Mouse (Mus musculus) lung, postnatal 36 days (tissue): Measurements from ENCODE around the gene Arntl.
A peak's percentile ranks its signal among the peaks of the same experiment; 100 is the strongest.

Experiments used
- DNase-seq: peaks from one replicate; pipeline ENCODE4 v3.0.0; 2022; ENCODE audit warnings: mixed read lengths

Gene Arntl

DNA sequence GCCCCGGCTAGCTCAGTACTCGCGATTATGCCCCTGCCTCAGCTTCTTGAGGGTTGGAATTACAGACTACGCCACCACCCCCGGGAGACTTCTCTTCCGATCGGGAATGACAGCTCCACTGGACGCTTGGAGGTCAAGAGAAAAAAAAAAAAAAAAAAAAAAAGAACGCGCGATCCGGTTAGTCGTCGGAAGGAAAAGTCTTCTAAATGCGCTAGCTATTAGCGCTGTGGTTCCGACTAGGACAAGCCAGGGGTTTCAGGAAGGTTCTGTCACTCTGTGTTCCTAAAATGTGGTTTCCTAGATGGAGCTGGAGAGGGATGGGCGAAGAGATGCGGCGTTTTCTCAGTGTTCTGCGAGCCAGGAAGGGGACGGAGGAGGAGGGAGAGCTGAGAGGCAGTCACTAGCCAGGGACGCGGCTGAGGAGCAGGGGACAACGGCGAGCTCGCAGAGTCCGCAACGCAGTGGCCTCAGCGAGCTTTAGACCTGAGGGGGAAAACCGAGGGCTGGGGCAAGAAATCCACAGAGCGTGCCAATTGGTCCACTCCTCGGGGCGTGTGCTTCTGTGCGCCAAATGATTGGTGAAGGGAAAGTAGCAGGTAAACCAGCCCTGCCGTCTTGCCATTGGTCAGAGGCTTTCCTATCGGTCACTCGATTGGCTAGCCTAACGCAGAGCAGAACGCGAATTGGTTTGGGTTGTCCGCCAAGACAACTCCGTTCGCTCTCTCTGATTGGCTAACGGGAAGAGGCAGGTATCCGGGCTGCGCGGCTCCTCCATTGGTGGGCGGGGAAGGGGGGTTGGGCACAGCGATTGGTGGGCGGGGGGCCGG lies at the start of gene Arntl:
Gene Arntl (plus strand): TSS at position 822 of the 827 bp plus-strand sequence.
- DNase-seq, result peak; percentile 98

GRCm38 (mm10) chr7:113161077-113161698 lies 46.1 kb upstream of the Arntl start:
- no peak for DNase-seq

- DNase-seq, result peak; percentile 66
Measured at GRCm38 (mm10) chr7:113164719-113165118, 42.5 kb upstream of the Arntl start.

DNA sequence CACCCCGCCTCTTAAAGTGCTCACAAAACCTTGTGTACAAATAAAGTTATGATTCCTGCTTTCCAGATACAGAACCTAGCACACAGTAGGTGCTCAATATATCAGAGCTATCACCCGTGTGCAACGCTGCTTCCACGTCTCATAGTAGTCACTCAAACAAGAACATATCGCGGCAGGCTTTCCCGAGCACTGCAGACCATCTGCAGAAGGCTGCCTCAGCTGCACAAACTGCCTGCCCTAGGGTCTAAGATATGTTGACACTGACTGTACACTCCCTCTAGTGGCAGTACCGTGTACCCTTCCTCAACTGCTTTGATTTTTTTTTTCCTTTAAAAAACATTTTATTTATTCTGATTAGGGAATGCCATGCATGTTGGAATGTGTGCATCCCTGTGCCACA lies 40.2 kb upstream of the Arntl start:
- peak; percentile 69 for DNase-seq

DNA sequence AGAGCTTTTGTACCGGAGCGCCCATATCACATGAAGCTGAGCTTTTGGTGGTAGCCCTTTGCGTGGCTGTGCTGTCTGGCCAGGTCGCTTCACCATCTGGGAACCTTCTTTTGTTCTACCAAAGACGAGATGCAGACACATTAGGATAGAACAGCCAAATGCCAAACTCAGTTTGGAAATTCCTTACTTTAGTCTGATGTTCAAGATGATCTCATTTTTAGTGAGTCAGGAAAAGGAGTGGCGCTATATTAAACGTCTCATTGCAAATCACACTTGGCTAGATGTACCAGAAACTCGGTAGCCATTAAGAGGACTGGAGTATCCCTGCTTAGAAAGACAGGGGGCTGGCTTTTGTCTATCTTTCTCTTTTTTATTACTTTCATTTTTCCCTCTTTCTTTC lies 38.7 kb upstream of the Arntl start:
- no peak for DNase-seq

GRCm38 (mm10) chr7:113172425-113172824 lies 34.8 kb upstream of the Arntl start:
- no peak for DNase-seq

- no peak for DNase-seq
Measured at GRCm38 (mm10) chr7:113175481-113175880, 31.8 kb upstream of the Arntl start.

- no peak for DNase-seq
Measured at GRCm38 (mm10) chr7:113178073-113178472, 29.2 kb upstream of the Arntl start.

DNA sequence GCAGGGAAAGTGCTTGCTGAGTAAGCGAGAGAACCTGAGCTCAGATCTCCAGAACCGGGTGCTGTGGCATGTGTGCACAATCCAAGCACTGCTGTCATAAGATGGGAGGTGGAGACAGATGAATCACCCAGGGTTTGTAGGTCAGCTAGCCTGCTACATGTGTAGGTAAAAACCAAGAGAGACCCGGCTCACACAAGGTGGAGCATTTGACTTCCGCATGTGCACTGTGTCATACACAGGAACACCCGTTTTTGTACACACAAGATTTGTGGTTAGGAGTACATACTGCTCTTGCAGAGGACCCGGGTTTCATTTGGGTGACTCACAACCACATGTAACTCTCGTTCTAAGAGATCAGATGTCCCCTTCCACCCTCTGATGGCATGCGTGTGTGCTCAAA lies 23.5 kb upstream of the Arntl start:
- DNase-seq, result no peak

- no peak for DNase-seq
Measured at GRCm38 (mm10) chr7:113185056-113185455, 22.2 kb upstream of the Arntl start.

GRCm38 (mm10) chr7:113186041-113186800 lies 21.0 kb upstream of the Arntl start:
- peak; percentile 28 for DNase-seq

DNA sequence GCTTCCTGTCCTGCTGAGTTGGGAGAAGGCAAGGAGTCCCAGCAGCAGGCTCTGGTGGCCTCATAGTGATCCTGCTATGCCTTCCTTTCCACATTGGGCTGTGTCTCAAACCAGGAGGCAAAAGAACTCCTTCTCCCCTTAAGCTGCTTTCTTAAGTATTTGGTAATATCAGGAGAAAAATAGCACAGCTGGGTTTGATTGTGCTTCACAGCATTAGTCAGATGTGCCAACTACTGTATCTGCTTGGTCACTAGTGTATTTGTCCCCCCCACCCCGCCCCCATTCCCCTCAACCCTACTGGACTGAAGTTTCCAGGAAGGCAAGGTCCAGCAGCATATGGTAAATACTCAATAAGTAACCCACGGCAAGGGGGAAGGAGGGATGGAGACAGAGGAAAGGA lies 19.2 kb upstream of the Arntl start:
- DNase-seq, result no peak

DNA sequence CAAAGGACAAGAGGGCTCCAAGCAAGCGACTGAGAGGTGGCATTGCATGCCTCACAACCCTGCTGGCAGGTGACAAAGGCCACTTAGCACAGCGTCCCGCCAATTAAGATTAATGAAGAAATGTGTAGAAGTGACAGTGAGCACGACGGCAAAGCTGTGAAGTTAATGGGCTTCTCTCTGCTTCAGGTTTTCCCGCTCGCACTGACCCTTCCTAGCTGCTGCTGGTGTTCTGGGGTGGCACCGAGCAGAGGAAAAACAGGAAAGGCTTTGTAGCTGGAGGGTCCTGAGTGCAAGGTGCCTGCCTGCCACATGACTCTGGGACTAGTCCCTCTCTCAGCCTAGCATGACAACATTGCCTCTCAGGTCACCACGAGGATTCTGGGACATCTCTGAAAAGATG lies 18.7 kb upstream of the Arntl start:
- DNase-seq, result no peak

DNA sequence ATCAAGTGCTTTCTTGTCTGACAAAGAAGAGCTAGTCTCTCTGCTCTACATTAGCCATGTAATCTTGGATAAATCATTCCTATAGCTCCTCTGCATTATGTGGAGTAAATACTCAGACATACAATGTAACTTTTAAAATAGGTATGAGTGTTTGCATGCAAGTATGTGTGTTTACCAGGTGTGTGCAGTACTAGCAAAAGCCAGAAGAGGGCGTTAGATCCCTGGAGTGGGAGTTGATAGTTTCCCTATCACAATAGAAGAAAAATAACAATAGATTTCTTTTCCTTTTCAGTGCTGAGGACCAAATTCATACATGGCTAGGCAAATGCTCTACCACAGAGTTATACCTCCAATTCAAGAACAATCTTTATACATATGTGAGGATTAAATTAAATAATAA lies 15.5 kb upstream of the Arntl start:
- DNase-seq, result no peak

- DNase-seq, result no peak
Measured at GRCm38 (mm10) chr7:113192714-113193365, 14.4 kb upstream of the Arntl start.

- DNase-seq, result no peak
Measured at GRCm38 (mm10) chr7:113193872-113194271, 13.4 kb upstream of the Arntl start.

DNA sequence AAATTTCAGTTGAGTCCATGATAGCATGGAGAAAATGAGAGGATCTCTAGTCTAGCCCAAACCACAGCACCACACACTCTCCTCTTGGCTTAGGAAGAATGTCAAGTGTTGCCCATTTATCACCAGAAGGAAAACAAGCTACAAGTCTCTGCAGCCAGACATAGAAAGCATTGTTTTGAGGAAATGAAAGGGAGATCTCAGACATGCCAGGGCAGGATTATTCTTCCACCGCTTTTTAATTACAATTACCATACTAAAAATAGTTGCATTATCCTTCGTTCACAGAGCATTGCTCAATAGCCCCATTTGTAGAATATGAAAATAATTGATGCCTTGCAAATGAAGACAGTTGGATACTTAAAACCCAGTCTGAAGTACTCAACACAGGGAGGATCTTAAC lies 12.0 kb upstream of the Arntl start:
- DNase-seq, result no peak

DNA sequence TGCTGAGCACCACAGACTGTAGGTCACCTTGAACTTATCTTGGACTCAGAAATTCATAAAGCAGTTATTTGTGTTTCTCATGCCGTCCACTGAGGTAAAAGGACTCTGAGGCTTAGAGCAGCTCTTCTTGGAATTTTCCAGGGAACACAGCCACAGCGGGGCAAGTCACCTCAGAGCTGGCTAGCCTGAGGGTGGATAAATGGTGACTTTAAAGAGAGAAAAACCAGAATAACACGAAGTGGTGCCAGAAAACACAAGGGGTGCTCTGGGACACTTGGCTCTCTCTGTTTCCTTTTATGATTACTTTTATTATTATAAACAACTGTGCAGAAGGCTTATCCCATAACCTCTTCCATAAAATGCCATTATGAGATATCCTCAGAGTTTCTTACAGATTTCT lies 11.1 kb upstream of the Arntl start:
- DNase-seq, result no peak

- peak; percentile 30 for DNase-seq
Measured at GRCm38 (mm10) chr7:113197161-113197775, 10.0 kb upstream of the Arntl start.

GRCm38 (mm10) chr7:113201584-113201983 lies 5.7 kb upstream of the Arntl start:
- no peak for DNase-seq

- DNase-seq, result peak; percentile 59
Measured at GRCm38 (mm10) chr7:113207471-113208387, 464 bp downstream of the Arntl start.

DNA sequence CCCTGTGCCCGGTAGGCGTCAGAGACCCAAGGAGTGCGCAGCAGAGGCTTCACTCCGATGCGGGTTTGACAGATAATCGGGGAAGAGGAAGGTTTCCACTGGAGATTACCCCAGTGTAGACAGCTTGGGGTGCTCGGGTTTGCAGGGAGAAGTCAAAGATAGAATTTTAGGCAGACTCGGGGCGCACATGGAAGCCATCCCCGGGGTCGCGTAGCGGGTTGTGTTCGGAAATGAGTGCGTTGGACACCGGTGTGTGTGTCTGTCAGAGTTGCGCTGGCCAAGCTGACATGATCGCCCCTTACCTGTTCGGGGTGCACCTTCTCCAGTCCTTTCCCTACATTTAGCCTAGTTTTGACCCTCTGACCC lies 1.1 kb downstream of the Arntl start:
- no peak for DNase-seq
